Mouse (Mus musculus): ENCODE measurements at regions not wholly inside any gene's neighbourhood (a gene's known extent, or its start where the extent isn't known, plus 50 kb on each side); places are given as distances from the start of the nearest gene placed in this dataset.
A peak's percentile ranks its signal among the peaks of the same experiment; 100 is the strongest.

DNA sequence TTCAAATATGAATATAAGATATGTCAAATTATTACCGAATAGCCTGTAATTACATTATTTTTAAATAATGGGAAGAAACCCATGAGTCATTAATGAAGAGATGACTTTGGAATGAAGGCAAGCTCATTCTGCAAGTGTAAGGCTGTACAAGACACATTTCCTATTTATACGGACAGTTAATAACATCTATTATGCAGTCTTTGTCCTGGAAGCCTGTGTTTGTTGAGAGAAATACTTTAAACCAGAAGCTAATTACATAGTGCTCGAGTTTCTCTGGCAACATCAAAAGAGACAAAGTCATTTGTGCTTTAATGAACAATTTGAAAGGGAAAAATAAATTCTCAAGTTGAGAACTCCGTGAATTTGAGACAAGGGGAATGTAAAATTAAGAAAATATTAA, 242.5 kb upstream of the BC052040 start:
- no peak overlapping the region for H3K27ac ChIP-seq (ENCODE audit: low read depth, low read length)
- no peak overlapping the region for H3K9ac ChIP-seq
- H3K4me1 ChIP-seq (ENCODE audit: insufficient read depth): no peaks in the 10 kb centered on the region
- 15% methylated on average over 4 of the region's 4 CpGs for WGBS
- TF ChIP-seq CTCF (IDR thresholded peaks at IDR 0.05; ENCODE audit: low read depth): no peak
- no peaks in the 10 kb centered on the region for H3K36me3 ChIP-seq (ENCODE audit: insufficient read depth)
- ATAC-seq (no peak; the same call in 1 of the 2 replicates), DNase-seq (no peak)
- H3K9me3 ChIP-seq (ENCODE audit: low read length): no peaks in the 10 kb centered on the region
- H3K27me3 ChIP-seq (ENCODE audit: insufficient read depth, low read length): no peaks in the 10 kb centered on the region
- no peak overlapping the region for H3K4me2 ChIP-seq (ENCODE audit: low read depth)
- no peak overlapping the region for H3K4me3 ChIP-seq (ENCODE audit: low read depth, low read length)

DNA sequence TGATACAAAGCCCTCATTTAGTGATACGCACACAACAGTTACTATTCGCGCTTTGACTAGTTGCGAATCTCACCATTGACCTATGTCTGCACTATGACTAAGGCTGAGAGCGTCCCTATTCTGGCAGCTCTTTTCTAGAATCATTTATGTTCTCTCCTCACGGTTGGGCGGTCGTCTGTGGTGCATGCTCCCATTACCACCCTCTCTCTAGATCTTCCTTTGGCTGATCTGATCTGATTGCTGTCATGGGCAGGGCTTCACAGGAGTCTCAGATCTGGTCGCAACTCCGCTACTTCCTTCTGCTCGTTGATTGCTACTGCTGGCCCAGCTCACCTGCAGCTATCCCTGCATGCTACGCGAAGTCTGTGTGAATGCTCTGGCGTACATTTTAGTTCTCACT, 239.2 kb upstream of the BC052040 start:
- TF ChIP-seq CTCF (IDR thresholded peaks at IDR 0.05; ENCODE audit: low read depth): no peak
- Histone ChIP-seq H3K4me1 (ENCODE audit: insufficient read depth) (no peaks in the 10 kb centered on the region), H3K9me3 (ENCODE audit: low read length) (no peaks in the 10 kb centered on the region), H3K9ac (no peak overlapping the region), H3K4me2 (ENCODE audit: low read depth) (no peak overlapping the region), H3K4me3 (ENCODE audit: low read depth, low read length) (no peak overlapping the region), H3K27ac (ENCODE audit: low read depth, low read length) (no peak overlapping the region), H3K27me3 (ENCODE audit: insufficient read depth, low read length) (no peaks in the 10 kb centered on the region), H3K36me3 (ENCODE audit: insufficient read depth) (no peaks in the 10 kb centered on the region)
- WGBS: 89% methylated on average over 14 of the region's 14 CpGs
- ATAC-seq: no peak
- DNase-seq: no peak

DNA sequence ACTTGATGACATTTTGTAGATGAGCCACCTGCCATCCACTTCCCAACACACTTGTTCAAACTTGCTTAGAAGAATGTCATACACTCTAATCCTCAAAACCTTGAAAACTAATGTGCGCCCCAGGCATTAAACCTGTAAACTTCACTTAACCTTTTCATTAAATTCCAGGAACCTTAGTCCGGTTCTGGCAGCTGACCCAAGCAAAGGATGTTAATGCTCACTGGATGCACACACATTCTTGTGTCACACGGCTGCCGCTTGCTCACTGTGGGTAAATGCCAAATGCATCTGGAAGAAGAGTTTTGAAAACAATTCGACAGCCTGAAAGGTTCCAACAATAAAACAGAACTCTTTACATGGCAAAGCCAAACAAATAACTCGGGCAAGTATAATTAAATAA, 235.0 kb upstream of the BC052040 start:
- no peaks in the 10 kb centered on the region for H3K27me3 ChIP-seq (ENCODE audit: insufficient read depth, low read length)
- no peak overlapping the region for H3K4me3 ChIP-seq (ENCODE audit: low read depth, low read length)
- no peak for TF ChIP-seq CTCF (IDR thresholded peaks at IDR 0.05; ENCODE audit: low read depth)
- no peak overlapping the region for H3K4me2 ChIP-seq (ENCODE audit: low read depth)
- no peak for ATAC-seq
- no peaks in the 10 kb centered on the region for H3K9me3 ChIP-seq (ENCODE audit: low read length)
- WGBS: 27% methylated on average over 6 of the region's 6 CpGs
- DNase-seq: no peak
- no peaks in the 10 kb centered on the region for H3K36me3 ChIP-seq (ENCODE audit: insufficient read depth)
- no peak overlapping the region for H3K27ac ChIP-seq (ENCODE audit: low read depth, low read length)
- no peak overlapping the region for H3K9ac ChIP-seq
- no peaks in the 10 kb centered on the region for H3K4me1 ChIP-seq (ENCODE audit: insufficient read depth)

DNA sequence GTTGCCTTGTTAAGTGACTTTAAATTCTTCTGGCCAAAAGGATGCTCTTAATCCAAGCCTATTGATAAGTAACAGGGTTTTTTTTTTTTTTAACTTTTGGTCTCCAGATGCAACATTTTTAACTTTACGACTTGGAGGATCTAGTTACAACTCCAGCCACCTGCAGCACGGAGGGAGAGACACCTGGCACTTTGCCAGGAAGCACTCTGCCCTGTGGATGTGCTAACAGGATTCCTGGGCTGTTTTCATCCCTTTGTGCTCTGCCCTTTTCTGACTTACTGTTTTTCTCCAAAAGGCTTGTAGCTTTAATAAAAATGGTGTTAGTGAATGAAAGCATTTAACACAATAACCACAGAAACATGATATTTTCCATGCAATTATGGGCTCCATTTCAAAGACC, 233.3 kb upstream of the BC052040 start:
- no peaks in the 10 kb centered on the region for H3K27me3 ChIP-seq (ENCODE audit: insufficient read depth, low read length)
- no peak overlapping the region for H3K4me2 ChIP-seq (ENCODE audit: low read depth)
- H3K9me3 ChIP-seq (ENCODE audit: low read length): no peaks in the 10 kb centered on the region
- no peak overlapping the region for H3K9ac ChIP-seq
- no peak overlapping the region for H3K27ac ChIP-seq (ENCODE audit: low read depth, low read length)
- no peaks in the 10 kb centered on the region for H3K4me1 ChIP-seq (ENCODE audit: insufficient read depth)
- H3K36me3 ChIP-seq (ENCODE audit: insufficient read depth): no peaks in the 10 kb centered on the region
- DNase-seq (no peak), ATAC-seq (no peak)
- H3K4me3 ChIP-seq (ENCODE audit: low read depth, low read length): no peak overlapping the region
- no peak for TF ChIP-seq CTCF (IDR thresholded peaks at IDR 0.05; ENCODE audit: low read depth)
- WGBS: 11% methylated on average over 2 of the region's 2 CpGs

DNA sequence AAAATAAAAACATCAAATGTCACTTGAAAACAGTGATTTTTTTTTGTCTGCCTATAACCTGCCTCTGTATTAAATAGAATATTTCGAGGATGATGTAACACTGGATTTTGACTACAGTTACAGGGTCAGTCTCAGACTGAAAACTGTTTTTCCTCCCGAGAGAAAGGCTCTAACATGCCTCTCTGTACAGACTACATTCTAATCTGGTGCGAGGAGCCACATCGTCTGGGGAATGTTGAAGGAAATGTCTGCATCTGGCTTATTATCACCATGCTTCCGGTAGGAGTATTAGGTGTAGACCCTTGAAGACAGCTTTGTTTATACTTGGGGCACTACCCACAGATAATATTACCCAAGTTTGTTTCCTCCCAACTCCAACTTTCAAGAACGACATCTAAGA, 210.4 kb upstream of the BC052040 start:
- no peaks in the 10 kb centered on the region for H3K27me3 ChIP-seq (ENCODE audit: insufficient read depth, low read length)
- whole genome bisulfite sequencing: 87% methylated on average over 6 of the region's 6 CpGs
- H3K4me1 ChIP-seq (ENCODE audit: insufficient read depth): no peaks in the 10 kb centered on the region
- H3K4me3 ChIP-seq (ENCODE audit: low read depth, low read length): no peak overlapping the region
- H3K4me2 ChIP-seq (ENCODE audit: low read depth): no peak overlapping the region
- TF ChIP-seq CTCF (IDR thresholded peaks at IDR 0.05; ENCODE audit: low read depth): no peak
- H3K9me3 ChIP-seq (ENCODE audit: low read length): no peaks in the 10 kb centered on the region
- no peaks in the 10 kb centered on the region for H3K36me3 ChIP-seq (ENCODE audit: insufficient read depth)
- H3K9ac ChIP-seq: no peak overlapping the region
- DNase-seq (no peak), ATAC-seq (no peak)
- H3K27ac ChIP-seq (ENCODE audit: low read depth, low read length): no peak overlapping the region

DNA sequence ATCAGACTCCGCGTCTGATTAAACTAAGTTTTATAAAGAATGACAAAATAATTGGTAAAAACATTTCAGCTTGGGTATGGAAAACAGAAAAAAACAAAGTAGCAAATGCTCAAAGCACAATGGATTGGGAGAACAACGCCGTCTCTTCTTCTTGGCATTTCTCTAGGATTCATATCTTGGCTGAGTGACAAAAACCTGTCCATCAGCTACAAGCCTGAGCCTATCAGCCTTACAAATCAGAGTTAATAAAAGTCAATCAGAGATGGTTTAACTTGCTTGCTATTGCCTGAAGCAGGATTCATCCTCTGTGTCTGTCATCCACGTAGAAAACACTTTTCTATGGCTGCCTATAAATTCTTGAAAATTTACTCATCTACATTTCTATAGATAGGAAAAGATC, 206.2 kb upstream of the BC052040 start:
- H3K9ac ChIP-seq: no peak overlapping the region
- no peaks in the 10 kb centered on the region for H3K9me3 ChIP-seq (ENCODE audit: low read length)
- H3K4me3 ChIP-seq (ENCODE audit: low read depth, low read length): no peak overlapping the region
- ATAC-seq: peak; percentile 43; the same call in 1 of the 2 replicates
- H3K4me2 ChIP-seq (ENCODE audit: low read depth): no peak overlapping the region
- H3K4me1 ChIP-seq (ENCODE audit: insufficient read depth): no peaks in the 10 kb centered on the region
- no peak overlapping the region for H3K27ac ChIP-seq (ENCODE audit: low read depth, low read length)
- DNase-seq: peak; percentile 31
- no peaks in the 10 kb centered on the region for H3K27me3 ChIP-seq (ENCODE audit: insufficient read depth, low read length)
- no peak for TF ChIP-seq CTCF (IDR thresholded peaks at IDR 0.05; ENCODE audit: low read depth)
- 51% methylated on average over 5 of the region's 5 CpGs for WGBS
- H3K36me3 ChIP-seq (ENCODE audit: insufficient read depth): no peaks in the 10 kb centered on the region

DNA sequence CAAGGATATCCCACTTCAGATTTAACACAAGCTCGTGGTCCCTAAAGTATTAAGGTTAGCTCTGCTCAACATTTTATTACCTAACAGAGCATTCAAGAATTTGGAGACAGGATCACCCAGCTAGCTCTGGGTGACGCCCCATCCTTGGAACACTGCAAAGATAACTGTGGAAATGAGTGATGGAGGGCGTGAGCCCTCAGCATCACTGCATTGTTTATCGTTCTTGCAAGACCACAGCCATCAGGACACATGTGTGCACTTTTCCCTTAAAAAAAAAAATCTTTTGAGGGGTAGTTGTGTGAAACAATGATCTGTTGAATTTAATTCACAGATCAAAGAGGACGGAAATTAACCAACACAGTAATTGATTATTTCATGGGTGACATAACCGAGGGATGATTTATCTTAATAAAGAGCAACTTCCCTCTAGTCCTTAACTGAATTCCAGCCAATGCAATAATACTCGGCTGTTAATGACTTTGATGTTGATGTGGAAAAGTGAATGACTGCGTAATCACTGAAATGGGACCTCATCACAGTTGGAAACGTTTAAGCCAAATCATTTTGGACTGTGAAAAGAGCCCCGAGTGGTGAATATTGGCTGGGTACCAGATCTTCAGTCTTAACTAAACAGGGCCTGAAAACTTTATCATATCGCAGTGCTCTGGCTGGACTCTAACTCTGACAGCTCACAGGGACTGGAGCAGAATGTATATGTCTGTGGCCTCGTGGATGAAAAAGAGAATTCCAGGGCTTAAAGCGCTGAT, 196.9 kb upstream of the BC052040 start:
- TF ChIP-seq CTCF (IDR thresholded peaks at IDR 0.05; ENCODE audit: low read depth): no peak
- H3K36me3 ChIP-seq (ENCODE audit: insufficient read depth): no peaks in the 10 kb centered on the region
- H3K4me2 ChIP-seq (ENCODE audit: low read depth): no peak overlapping the region
- 28% methylated on average over 13 of the region's 13 CpGs for WGBS
- H3K9me3 ChIP-seq (ENCODE audit: low read length): no peaks in the 10 kb centered on the region
- no peak for ATAC-seq
- H3K27ac ChIP-seq (ENCODE audit: low read depth, low read length): no peak overlapping the region
- no peak overlapping the region for H3K4me3 ChIP-seq (ENCODE audit: low read depth, low read length)
- no peak overlapping the region for H3K9ac ChIP-seq
- H3K27me3 ChIP-seq (ENCODE audit: insufficient read depth, low read length): no peaks in the 10 kb centered on the region
- H3K4me1 ChIP-seq (ENCODE audit: insufficient read depth): no peaks in the 10 kb centered on the region
- DNase-seq: no peak

All from forebrain, postnatal 0 days (tissue).